Mouse (Mus musculus) stomach, postnatal 0 days (tissue): Measurements from ENCODE around the gene Prpf4.

Experiments
- CTCF ChIP-seq: IDR thresholded peaks from 2 replicates; pipeline ENCODE4 v1.5.1; 2016; ENCODE audit warnings: antibody characterized with exemption, low read depth, mild to moderate bottlenecking, moderate library complexity
- EP300 ChIP-seq: optimal IDR thresholded peaks from 2 replicates; pipeline ENCODE3; 2016; ENCODE audit warnings: antibody characterized with exemption

DNA sequence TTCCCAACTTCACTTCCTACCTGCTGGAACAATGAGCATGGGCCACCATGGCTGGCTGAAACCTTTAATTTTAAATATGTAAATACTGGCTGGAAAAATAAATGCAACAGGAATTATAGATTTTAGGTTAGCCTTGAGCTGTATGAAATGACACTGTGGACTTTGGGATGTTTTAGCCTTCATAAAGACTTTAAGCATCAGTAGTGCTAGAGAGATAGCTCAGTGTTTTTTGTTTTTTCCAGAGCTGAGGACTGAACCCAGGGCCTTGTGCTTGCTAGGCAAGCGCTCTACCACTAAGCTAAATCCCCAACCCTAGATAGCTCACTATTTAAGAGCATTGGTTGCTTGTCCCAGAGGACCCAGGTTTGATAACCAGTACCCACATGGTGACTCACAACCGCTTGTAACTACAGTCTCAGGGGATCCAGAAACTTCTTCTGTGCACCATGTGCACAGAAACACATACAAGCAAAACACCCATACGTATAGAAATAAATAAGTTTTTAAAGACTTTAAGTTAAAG, 28.7 kb downstream of the Prpf4 start:
- TF ChIP-seq EP300, result no peak
- TF ChIP-seq CTCF, result no peak
